Mouse (Mus musculus) thymus, adult 2 months (tissue): ENCODE measurements around the gene Galc.

Experiments used
- CTCF ChIP-seq: fragments of 200-500 bp; IDR thresholded peaks from 2 replicates; pipeline ENCODE4 v1.5.1; 2012; ENCODE audit warnings: mild to moderate bottlenecking, control low read depth, low read length, moderate library complexity, borderline replicate concordance; ENCODE audit not compliant: control insufficient read depth, poor library complexity, insufficient read depth; ENCODE audit errors: extremely low read depth
- POLR2A ChIP-seq: fragments of 200-500 bp; IDR thresholded peaks from 2 replicates; pipeline ENCODE4 v1.6.1; 2012; ENCODE audit warnings: mild to moderate bottlenecking, low read length, control low read depth, moderate library complexity; ENCODE audit not compliant: control insufficient read depth, poor library complexity, insufficient read depth; ENCODE audit errors: extremely low read depth

DNA sequence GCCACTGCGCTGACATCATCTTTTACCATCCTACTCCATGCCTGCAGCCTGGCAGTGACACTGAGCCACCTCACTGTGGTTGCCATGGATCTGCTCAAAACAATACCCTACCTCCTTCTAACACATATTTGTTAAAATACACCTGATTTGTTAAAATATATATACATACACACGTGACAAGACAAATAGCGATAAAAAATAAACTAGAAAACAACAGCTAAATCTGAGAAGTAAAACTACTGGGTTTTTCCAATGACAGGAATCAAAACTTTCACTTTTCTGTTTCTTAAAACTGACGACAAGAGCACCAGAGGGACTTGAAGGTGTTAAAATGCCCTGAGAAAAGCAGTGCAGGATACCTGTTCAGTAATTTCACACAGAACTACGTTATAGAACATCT lies 14.4 kb downstream of the Galc start:
- TF ChIP-seq CTCF: no peak
- no peak for TF ChIP-seq POLR2A
